Comparison of ENCODE assay signal across 17 mouse cellular contexts in genomic region chr11:20464564-20464963, GRCm38 (mm10).
DNase-seq lines count a peak whose midpoint lies in the region; ATAC-seq and TF ChIP-seq lines count a peak whose summit lies in the region.
"Had no signal": no experiment of that assay in that cellular context is flagged by ENCODE, and none has a peak within 500 bp of the region (broad histone marks: within the 10 kb centered on the region; RNA-seq: fewer than 3 reads in every experiment).

No protein-coding gene starts in this region.

- 43% methylated on average over 8 of the region's 8 CpGs for WGBS in liver, embryonic 12.5 days (ENCODE audit: insufficient replicate concordance)
- 28% methylated on average over 8 of the region's 8 CpGs for WGBS in spleen, adult 2 months
- 76% methylated on average over 8 of the region's 8 CpGs for WGBS in hindbrain, embryonic 12.5 days

- no peak for TF ChIP-seq CTCF in spleen, adult 2 months (IDR thresholded peaks at IDR 0.05; ENCODE audit: extremely low read depth, insufficient read depth, insufficient read length, insufficient replicate concordance)

- H3K9ac ChIP-seq in liver, embryonic 12.5 days = no peak overlapping the region
- no peak overlapping the region for H3K9ac ChIP-seq in hindbrain, embryonic 12.5 days
- H3K9ac ChIP-seq: limb, embryonic 15.5 days; lung, embryonic 14.5 days had no signal

- DNase-seq in A20 (ENCODE audit: low read depth, low spot score) = peak; percentile 64
- peak; percentile 67 to 69 for DNase-seq in B cell, adult 2 months
- DNase-seq in spleen, adult 2 months (ENCODE audit: low read depth in 1 of 2, low spot score in 2 of 2) = peak; percentile 35 to 71
- no peak for DNase-seq in cerebellum, adult 11 months
- DNase-seq in layer of hippocampus, adult 9-11 months = no peak
- DNase-seq: adrenal gland, postnatal 10 days; cerebellum, adult 18-20 months; gastrocnemius, postnatal 10 days; heart, postnatal 10 days; kidney, adult 8-10 months; kidney, postnatal 4 days; lung, embryonic 14.5 days had no signal

- H3K4me2 ChIP-seq in liver, embryonic 12.5 days = no peak overlapping the region
- H3K4me2 ChIP-seq in hindbrain, embryonic 12.5 days (replicated peaks) = no peak overlapping the region
- H3K4me2 ChIP-seq: limb, embryonic 15.5 days; lung, embryonic 14.5 days had no signal

- H3K9me3 ChIP-seq in liver, embryonic 12.5 days (replicated peaks) = no peaks in the 10 kb centered on the region
- no peaks in the 10 kb centered on the region for H3K9me3 ChIP-seq in hindbrain, embryonic 12.5 days (replicated peaks)
- H3K9me3 ChIP-seq: limb, embryonic 15.5 days had no signal

- no peaks in the 10 kb centered on the region for H3K27me3 ChIP-seq in liver, embryonic 12.5 days (replicated peaks)
- H3K27me3 ChIP-seq in spleen, adult 2 months (ENCODE audit: control insufficient read depth, insufficient read depth, low read length) = no peaks in the 10 kb centered on the region
- no peaks in the 10 kb centered on the region for H3K27me3 ChIP-seq in hindbrain, embryonic 12.5 days
- H3K27me3 ChIP-seq: limb, embryonic 15.5 days had no signal

- H3K27ac ChIP-seq in liver, embryonic 12.5 days = no peak overlapping the region
- peak overlapping the region; percentile 73 for H3K27ac ChIP-seq in spleen, adult 2 months (ENCODE audit: insufficient read depth, low read length)
- H3K27ac ChIP-seq in hindbrain, embryonic 12.5 days = no peak overlapping the region
- H3K27ac ChIP-seq: limb, embryonic 15.5 days had no signal

- no peaks in the 10 kb centered on the region for H3K36me3 ChIP-seq in liver, embryonic 12.5 days
- H3K36me3 ChIP-seq in spleen, adult 2 months (ENCODE audit: control insufficient read depth, insufficient read depth, low read length) = no peaks in the 10 kb centered on the region
- no peaks in the 10 kb centered on the region for H3K36me3 ChIP-seq in hindbrain, embryonic 12.5 days
- H3K36me3 ChIP-seq: limb, embryonic 15.5 days had no signal

- peak; percentile 14; the same call in 1 of the 2 replicates for ATAC-seq in liver, embryonic 12.5 days
- ATAC-seq in hindbrain, embryonic 12.5 days (ENCODE audit: low FRiP score) = no peak
- ATAC-seq: hindbrain, embryonic 16.5 days; midbrain, embryonic 16.5 days had no signal

- peaks cover 29% of the 10 kb centered on the region for H3K4me1 ChIP-seq in liver, embryonic 12.5 days
- peaks cover 39% of the 10 kb centered on the region for H3K4me1 ChIP-seq in spleen, adult 2 months (ENCODE audit: control insufficient read depth, insufficient read depth, insufficient read length)
- H3K4me1 ChIP-seq in hindbrain, embryonic 12.5 days = 0 out of 2 replicates have a peak, but pooled peaks cover 1% of the 10 kb centered on the region

- TF ChIP-seq POLR2A in spleen, adult 2 months (IDR thresholded peaks at IDR 0.05; ENCODE audit: low read depth, low read length) = no peak

- H3K4me3 ChIP-seq in liver, embryonic 12.5 days = no peak overlapping the region
- 0 out of 2 replicates have a peak overlapping the region, but pooled peaks have one; percentile 12 for H3K4me3 ChIP-seq in spleen, adult 2 months (ENCODE audit: extremely low read depth, insufficient read depth, insufficient read length)
- no peak overlapping the region for H3K4me3 ChIP-seq in hindbrain, embryonic 12.5 days
- H3K4me3 ChIP-seq: limb, embryonic 15.5 days had no signal

Comparison
In these comparisons a context has a peak if more than half of its experiments do, and no peak if none do; other contexts are left out.
1. DNase-seq: peak in A20 (single experiment), B cell, adult 2 months (2 of 2) and spleen, adult 2 months (2 of 2); none in cerebellum, adult 11 months (single experiment) and layer of hippocampus, adult 9-11 months (single experiment).